Mouse (Mus musculus) T-helper 17 cell (primary cell): ENCODE measurements at regions not wholly inside any gene's neighbourhood (a gene's known extent, or its start where the extent isn't known, plus 50 kb on each side); places are given as distances from the start of the nearest gene placed in this dataset.

ENCODE experiments used
- in situ Hi-C, 2 experiments: fragments of 300-600 bp; cut with MboI, MseI; formaldehyde crosslinking; loops; 1 replicate in 1 of 2; 2 replicates in 1 of 2; pipeline ENCODE4 v1.15.1; 2025; ENCODE audit warnings: high pct_unique_total_duplicates in 2 of 2

DNA sequence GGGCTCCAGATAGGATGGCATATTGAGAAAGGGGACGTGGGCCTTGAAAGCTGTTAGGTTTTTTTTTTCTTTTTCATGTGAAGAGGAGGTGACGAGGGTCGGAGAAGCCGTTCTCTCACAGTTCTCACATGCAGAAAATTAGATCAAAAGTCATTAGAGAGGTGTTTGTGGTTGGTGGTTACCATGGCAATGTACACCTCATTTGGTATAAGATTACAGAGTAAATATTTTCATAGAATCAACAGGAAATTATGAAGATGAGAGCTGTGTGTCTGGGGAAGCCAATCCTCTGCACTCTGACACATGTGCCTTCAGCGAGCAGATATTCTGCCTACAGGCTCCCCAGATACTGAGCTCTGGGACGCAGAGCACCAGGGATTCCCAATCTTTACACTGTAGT lies 232.5 kb downstream of the 3110018I06Rik start:
- in situ Hi-C loops, result no loop called here

DNA sequence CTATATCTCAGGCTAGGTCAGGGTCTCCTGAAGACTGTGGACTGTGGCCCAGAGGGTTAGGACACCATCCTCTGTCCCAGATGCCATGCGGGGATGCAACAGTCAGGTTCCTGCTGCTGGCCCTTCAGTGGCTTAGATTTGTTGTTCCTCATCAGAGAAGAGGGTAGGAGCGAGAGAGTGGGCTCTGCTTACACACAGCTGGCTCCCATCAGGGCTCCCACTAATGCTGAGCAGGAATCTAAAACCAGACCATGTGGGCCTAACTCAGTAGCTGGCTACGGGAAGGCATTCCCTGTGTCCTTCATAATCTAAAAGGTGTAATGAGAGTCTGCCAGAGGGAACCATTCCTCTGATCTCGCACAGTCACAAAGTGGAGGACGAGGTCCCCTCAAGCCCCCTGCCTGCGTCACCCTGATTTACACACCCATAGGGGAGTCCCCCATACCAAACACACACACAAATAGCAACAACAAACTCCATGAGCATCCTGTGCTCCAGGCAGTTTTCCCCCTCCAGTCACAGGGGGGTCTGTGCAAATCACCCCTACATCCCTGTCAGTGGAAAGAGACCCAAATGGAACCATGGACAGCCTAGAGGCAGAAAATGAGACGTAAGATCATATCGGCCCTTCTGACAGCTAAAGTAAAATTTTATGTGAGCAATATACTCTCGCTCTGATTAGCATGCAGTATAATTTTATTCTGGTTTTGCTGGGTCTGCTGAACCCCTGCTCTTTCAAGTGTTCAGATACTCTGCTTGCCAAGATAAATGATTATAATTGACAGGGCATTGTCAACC lies 234.8 kb downstream of the 3110018I06Rik start:
- in situ Hi-C loops, result no loop called here

GRCm38 (mm10) chr12:107723860-107724320 lies 235.5 kb downstream of the 3110018I06Rik start:
- in situ Hi-C loops, result no loop called here

DNA sequence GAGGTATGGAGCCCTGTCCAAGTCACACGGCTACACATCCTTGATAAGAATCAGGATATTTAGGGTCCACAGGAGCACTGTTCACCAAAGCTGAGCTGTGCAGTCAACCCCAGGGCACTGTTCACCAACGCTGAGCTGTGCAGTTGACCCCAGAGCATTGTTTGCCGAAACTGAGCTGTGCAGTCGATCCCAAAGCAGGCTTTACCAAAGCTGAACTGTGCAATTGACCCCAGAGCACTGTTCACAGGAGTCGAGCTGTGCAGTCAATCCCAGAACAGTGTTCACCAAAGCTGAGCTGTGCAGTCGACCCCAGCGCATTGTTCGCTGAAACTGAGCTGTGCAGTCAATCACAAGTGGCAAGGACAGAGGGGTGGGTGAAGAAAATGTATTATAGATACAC lies 236.0 kb downstream of the 3110018I06Rik start:
- in situ Hi-C loops, result no loop called here

- in situ Hi-C loops, result no loop called here
These were observed 240.4 kb downstream of the 3110018I06Rik start for GRCm38 (mm10) chr12:107728865-107729264.

DNA sequence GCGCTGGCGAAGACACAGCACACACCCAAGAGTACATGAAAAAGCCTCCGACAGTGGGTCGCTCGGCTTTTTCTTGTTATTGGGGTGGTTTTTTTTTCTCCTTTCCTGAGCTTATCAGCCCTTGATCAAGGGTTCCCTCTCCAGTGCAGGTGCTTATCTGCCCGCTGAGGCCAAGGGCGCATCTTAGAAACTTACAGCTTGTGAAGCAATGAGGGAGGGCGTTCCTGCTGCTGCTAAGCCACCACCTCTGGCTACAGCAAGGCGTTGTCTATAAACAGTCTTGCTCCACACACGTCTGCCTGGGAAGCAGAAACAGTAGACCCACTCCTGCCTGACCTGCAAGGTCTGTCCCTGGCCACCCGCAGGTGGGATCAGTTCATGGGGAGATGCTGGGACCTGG lies 240.9 kb downstream of the 3110018I06Rik start:
- in situ Hi-C loops, result no loop called here

- in situ Hi-C loops, result no loop called here
These were observed 242.5 kb downstream of the 3110018I06Rik start for GRCm38 (mm10) chr12:107730940-107731339.

DNA sequence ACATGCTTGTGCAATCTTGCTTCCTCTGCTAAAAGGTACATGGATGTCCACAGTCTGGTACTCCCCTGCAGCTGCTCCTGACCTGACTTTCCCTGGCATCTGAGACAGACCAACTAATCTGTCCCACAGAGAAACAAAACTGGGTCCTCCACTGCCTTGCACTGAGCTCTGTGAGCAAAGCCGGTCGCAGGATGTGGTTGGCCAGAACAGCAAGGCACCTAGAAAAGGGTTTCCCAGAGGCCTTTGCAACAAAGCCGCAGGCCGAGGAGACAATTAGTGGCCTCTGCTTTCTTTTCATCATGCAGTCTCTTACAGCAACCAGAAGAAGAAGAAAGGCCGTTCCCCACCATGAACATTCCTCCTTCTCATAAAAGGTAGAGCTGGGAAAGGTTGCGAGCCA lies 246.1 kb downstream of the 3110018I06Rik start:
- in situ Hi-C loops, result no loop called here

GRCm38 (mm10) chr12:107742641-107743040 lies 254.2 kb downstream of the 3110018I06Rik start:
- in situ Hi-C loops, result no loop called here

GRCm38 (mm10) chr12:107744822-107745221 lies 256.4 kb downstream of the 3110018I06Rik start:
- in situ Hi-C loops, result no loop called here

DNA sequence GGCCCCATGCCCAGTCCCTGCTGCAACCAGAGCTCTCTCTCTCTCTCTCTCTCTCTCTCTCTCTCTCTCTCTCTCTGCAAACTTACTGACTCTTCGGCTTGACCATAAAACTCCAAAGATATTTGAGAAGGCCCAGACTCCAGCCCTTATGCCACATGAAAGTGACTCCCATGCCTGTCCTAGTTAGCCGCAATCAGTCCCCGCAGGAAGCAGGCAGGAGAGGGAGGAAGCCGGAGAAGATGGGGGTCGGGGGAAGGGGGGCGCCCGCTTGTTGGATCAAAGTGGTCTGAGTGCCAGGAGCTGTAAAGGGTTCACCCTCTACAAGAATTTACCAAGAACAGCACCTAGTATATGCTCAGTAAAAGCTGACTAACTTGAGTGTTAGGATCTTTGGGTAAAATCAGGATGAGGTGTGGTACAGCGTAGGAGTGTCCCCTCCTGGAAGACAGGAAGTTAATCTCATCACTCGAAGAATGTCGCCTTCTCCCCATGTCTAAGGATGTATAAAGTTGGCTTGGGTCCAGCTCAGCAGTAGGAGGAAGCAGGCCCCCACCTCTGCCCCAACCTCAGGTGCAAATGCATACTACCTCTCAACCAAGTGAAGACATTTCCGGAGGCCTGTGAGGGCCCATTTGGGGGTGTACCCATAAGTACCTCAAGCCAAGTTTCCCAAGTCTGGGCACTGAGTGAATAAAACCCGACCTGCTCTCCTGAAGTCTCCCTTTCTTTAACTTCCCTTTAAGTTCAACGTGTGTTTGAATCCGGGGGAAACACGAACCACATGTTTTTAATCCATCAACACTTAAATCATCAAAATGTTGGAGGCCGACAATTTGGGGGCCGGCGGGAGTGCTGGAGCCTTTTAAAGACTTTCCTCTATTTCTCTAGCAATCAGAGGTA lies 254.7 kb downstream of the Bcl11b start:
- in situ Hi-C loops, result no loop called here

GRCm38 (mm10) chr12:107749381-107750085 lies 253.9 kb downstream of the Bcl11b start:
- in situ Hi-C loops, result loop anchor here in 1 of 2 experiments (10.0 kb wide), 1 partner anchor 735 kb away; no protein-coding TSS in a partner anchor

- in situ Hi-C loops, result loop anchor here in 1 of 2 experiments (10.0 kb wide), 1 partner anchor 734 kb away; no protein-coding TSS in a partner anchor
These were observed 253.0 kb downstream of the Bcl11b start for GRCm38 (mm10) chr12:107750285-107750927.

DNA sequence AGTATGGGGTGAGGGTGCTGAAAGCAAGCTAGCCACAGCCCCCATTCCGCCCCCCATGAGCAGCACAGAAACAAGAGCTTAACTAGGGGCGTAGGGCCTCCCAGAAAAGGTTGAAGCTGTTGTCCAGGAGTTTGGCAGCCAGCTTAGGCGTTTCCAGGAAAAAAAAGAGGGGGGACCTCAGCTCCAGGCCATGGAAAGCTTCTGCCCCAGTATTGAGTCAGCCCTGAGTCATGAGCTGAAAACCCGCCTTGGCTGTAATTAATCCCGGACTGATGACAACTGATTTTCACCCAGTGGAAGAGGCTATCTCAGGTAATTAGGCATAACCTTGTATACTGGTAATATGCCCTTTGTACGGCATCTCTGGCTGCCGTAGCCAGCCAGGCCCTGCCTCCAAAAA lies 251.3 kb downstream of the Bcl11b start:
- in situ Hi-C loops, result loop anchor here in 1 of 2 experiments (10.0 kb wide), 1 partner anchor 733 kb away; no protein-coding TSS in a partner anchor

- in situ Hi-C loops, result loop anchor here in 1 of 2 experiments (10.0 kb wide), 1 partner anchor 732 kb away; no protein-coding TSS in a partner anchor
These were observed 250.8 kb downstream of the Bcl11b start for GRCm38 (mm10) chr12:107752587-107752986.

DNA sequence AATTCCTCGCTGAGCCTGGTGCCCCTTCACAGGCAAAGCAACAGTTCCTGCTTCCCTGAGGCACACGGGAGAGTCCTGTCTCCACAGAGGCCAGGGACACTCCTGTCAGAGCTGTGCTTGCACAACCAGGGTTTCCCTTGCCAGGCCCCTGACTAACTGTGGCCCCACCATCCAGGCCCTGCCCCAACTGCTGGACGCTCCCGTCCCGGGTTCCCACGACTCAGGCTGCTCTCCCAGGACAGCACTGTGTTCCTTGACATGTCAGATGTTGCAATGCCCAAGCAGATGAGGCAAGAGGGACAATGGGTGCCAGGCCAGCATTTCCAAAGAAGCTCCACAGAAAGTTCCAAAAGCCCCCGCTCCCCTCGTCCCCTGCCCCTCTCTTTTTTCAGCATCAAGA lies 250.4 kb downstream of the Bcl11b start:
- in situ Hi-C loops, result loop anchor here in 1 of 2 experiments (10.0 kb wide), 1 partner anchor 732 kb away; no protein-coding TSS in a partner anchor

GRCm38 (mm10) chr12:107753536-107753935 lies 249.9 kb downstream of the Bcl11b start:
- in situ Hi-C loops, result loop anchor here in 1 of 2 experiments (10.0 kb wide), 1 partner anchor 731 kb away; no protein-coding TSS in a partner anchor

DNA sequence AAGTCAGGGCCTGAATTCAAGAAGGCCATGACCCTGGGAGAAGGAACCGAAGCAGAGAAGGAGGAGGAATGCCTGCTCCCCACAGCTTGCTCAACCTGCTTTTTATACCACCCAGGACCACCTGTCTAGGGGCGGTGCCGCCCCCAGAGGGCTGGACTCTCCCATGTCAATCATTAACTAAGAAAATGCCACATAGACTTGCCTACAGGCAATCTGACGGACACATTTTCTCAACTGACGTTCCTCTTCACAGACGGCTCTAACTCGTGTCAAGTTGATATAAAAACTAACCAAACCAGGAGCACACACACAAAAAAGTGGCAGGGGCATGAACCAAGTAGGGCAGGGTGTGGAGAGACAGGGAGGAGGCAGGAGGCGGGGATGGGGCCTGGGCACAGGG lies 248.5 kb downstream of the Bcl11b start:
- in situ Hi-C loops, result loop anchor here in 1 of 2 experiments (10.0 kb wide), 1 partner anchor 730 kb away; no protein-coding TSS in a partner anchor

DNA sequence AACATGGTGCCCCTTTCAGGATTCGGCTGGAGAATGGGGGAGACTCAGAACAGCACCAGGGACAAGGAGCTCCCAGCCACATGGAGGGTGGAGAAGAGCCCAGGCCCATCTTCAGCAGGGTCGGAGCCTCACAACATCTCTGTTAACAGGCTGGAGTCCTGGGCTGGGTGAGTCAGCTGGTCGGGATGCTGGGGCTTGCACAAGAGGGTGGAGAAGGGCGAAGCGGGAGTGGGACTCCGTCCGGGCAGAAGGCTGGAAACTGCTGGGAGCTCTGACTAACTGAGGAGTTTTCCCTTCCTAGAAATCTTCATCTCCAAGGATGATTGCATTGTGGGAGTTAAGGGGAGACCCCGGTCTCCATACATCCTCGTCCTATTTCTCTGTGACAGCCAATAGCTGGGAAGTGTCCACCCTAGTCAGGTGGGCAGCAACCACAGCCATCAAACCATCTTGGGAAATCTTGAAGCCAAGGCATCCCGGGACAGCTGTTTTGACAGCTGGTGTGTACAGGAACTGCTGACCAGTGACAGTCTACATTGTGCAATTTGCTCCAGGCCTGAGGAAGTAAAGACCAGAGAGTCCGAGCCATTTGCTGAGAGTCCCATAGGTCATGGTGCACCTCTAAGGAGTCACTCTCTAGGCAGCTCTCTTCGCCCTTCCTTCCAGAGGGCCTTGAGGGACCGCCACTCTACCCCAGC lies 247.4 kb downstream of the Bcl11b start:
- in situ Hi-C loops, result loop anchor here in 1 of 2 experiments (10.0 kb wide), 1 partner anchor 729 kb away; no protein-coding TSS in a partner anchor

DNA sequence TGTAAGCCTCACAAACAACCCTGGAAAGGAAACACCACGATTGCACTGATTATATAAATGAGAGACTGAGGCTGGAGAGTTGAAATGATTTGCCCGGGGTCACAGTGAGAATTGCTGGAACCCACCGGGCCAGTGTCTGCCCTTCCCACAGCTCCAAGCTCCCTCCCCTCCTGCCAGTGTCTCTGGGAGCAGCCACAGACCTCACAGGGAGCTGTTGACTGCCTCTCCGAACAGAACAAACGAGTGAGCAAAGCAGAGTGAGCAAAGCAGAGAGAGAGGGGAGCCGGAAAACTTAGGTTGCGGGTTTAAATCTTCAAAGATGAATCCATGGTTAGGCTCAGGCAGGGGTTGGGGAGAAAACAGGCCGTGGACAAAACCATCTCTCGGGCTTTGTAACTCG lies 246.2 kb downstream of the Bcl11b start:
- in situ Hi-C loops, result loop anchor here in 1 of 2 experiments (10.0 kb wide), 1 partner anchor 728 kb away; no protein-coding TSS in a partner anchor
